Mouse (Mus musculus) embryonic fibroblast, embryonic 13.5 days (primary cell): ENCODE data around the gene Pigc. TPM values are rescaled to one million over a fixed set of nuclear protein-coding genes. Genes with fewer than 3 reads are reported as not detected.

Source experiments
- H3K27ac ChIP-seq: 2 replicates; pipeline ENCODE4 v1.5.1; 2012; ENCODE audit warnings: low read length, control low read depth, inconsistent platforms; ENCODE audit not compliant: insufficient read depth
- H3K4me1 ChIP-seq: 2 replicates; pipeline ENCODE4 v1.6.1; 2011; ENCODE audit warnings: low read length; ENCODE audit not compliant: control insufficient read depth, insufficient read depth
- H3K4me3 ChIP-seq: 2 replicates; pipeline ENCODE4 v1.5.1; 2011; ENCODE audit warnings: mild to moderate bottlenecking, control low read depth, low read length; ENCODE audit not compliant: insufficient read depth
- CTCF ChIP-seq: IDR thresholded peaks from 2 replicates; pipeline ENCODE4 v1.5.1; 2011; ENCODE audit warnings: mild to moderate bottlenecking, control low read depth, low read length, moderate library complexity, borderline replicate concordance; ENCODE audit not compliant: insufficient read depth
- POLR2A ChIP-seq: IDR thresholded peaks from 2 replicates; pipeline ENCODE4 v1.6.1; 2011; ENCODE audit warnings: low read depth, mild to moderate bottlenecking, control low read depth, low read length, moderate library complexity
- polyA plus RNA-seq: library from polyadenylated mRNA; stranded (reverse); fragments of >200 nt; gene quantifications from 2 replicates; pipeline ENCODE4 v1.2.4, GENCODE M21; 2011; ENCODE audit warnings: low read depth; ENCODE audit not compliant: missing spikeins, insufficient read length

Pigc gene
- polyA plus RNA-seq, 1 experiment, result 38.6 TPM

- peaks cover 39% of the 10 kb centered on the region for H3K4me1 ChIP-seq
- H3K4me3 ChIP-seq, result no peak overlapping the region
- peak overlapping the region; percentile 100 for H3K27ac ChIP-seq
- no peak for TF ChIP-seq POLR2A
- no peak for TF ChIP-seq CTCF
Measured at GRCm38 (mm10) chr1:162018601-162018977, 49.6 kb downstream of the Pigc start.

- H3K4me3 ChIP-seq, result no peak overlapping the region
- peak overlapping the region; percentile 100 for H3K27ac ChIP-seq
- peaks cover 32% of the 10 kb centered on the region for H3K4me1 ChIP-seq
- TF ChIP-seq CTCF, result no peak
- TF ChIP-seq POLR2A, result peak; percentile 29; the same call in 1 of the 2 replicates
Measured at GRCm38 (mm10) chr1:162020303-162020731, 51.3 kb downstream of the Pigc start.

GRCm38 (mm10) chr1:162020766-162021165 is 51.8 kb downstream of the Pigc start:
- Histone ChIP-seq H3K4me1 (peaks cover 29% of the 10 kb centered on the region), H3K27ac (peak overlapping the region; percentile 100), H3K4me3 (no peak overlapping the region)
- TF ChIP-seq CTCF (no peak), POLR2A (no peak)

Other genes with a start within 250 kb of the Pigc start
- not detected in 2 replicates for gene Fasl, start 180.7 kb upstream of the Pigc start, polyA plus RNA-seq
- 51.6 and 51.7 TPM in 2 replicates for gene Suco, start 92.5 kb upstream of the Pigc start, polyA plus RNA-seq
- gene 4930558K02Rik, start 10.4 kb downstream of the Pigc start, polyA plus RNA-seq, result not detected in 2 replicates